Mouse (Mus musculus): Measurements from ENCODE around the gene Asgr1. TPM values are rescaled to one million over a fixed set of nuclear protein-coding genes. Genes with fewer than 3 reads are reported as not detected.
A peak's percentile ranks its signal among the peaks of the same experiment; 100 is the strongest.

Asgr1 gene
- polyA plus RNA-seq, 1 experiment, result 1.2 TPM

- TF ChIP-seq CTCF (IDR thresholded peaks at IDR 0.05; ENCODE audit: borderline replicate concordance, extremely low read depth, insufficient read depth, insufficient read length) (peak; percentile 85), POLR2A (IDR thresholded peaks at IDR 0.05; ENCODE audit: borderline replicate concordance, extremely low read depth, insufficient read depth, insufficient read length, poor library complexity, severe bottlenecking) (no peak)
- peak; percentile 87 for DNase-seq (ENCODE audit: low read depth)
Observed at GRCm38 (mm10) chr11:70074379-70075071, 20.6 kb downstream of the Asgr1 start.

- no peak for DNase-seq (ENCODE audit: low read depth)
- TF ChIP-seq CTCF (IDR thresholded peaks at IDR 0.05; ENCODE audit: borderline replicate concordance, extremely low read depth, insufficient read depth, insufficient read length) (no peak), POLR2A (IDR thresholded peaks at IDR 0.05; ENCODE audit: borderline replicate concordance, extremely low read depth, insufficient read depth, insufficient read length, poor library complexity, severe bottlenecking) (no peak)
Observed at GRCm38 (mm10) chr11:70075581-70075980, 21.7 kb downstream of the Asgr1 start.

GRCm38 (mm10) chr11:70077441-70077840 is 23.6 kb downstream of the Asgr1 start:
- no peak for DNase-seq (ENCODE audit: low read depth)
- TF ChIP-seq CTCF (IDR thresholded peaks at IDR 0.05; ENCODE audit: borderline replicate concordance, extremely low read depth, insufficient read depth, insufficient read length) (no peak), POLR2A (IDR thresholded peaks at IDR 0.05; ENCODE audit: borderline replicate concordance, extremely low read depth, insufficient read depth, insufficient read length, poor library complexity, severe bottlenecking) (no peak)

GRCm38 (mm10) chr11:70079175-70079574 is 25.3 kb downstream of the Asgr1 start:
- TF ChIP-seq POLR2A (IDR thresholded peaks at IDR 0.05; ENCODE audit: borderline replicate concordance, extremely low read depth, insufficient read depth, insufficient read length, poor library complexity, severe bottlenecking) (no peak), CTCF (IDR thresholded peaks at IDR 0.05; ENCODE audit: borderline replicate concordance, extremely low read depth, insufficient read depth, insufficient read length) (no peak)
- DNase-seq (ENCODE audit: low read depth), result no peak

- DNase-seq (ENCODE audit: low read depth), result no peak
- TF ChIP-seq CTCF (IDR thresholded peaks at IDR 0.05; ENCODE audit: borderline replicate concordance, extremely low read depth, insufficient read depth, insufficient read length) (no peak), POLR2A (IDR thresholded peaks at IDR 0.05; ENCODE audit: borderline replicate concordance, extremely low read depth, insufficient read depth, insufficient read length, poor library complexity, severe bottlenecking) (no peak)
Observed at GRCm38 (mm10) chr11:70079928-70080327, 26.0 kb downstream of the Asgr1 start.

GRCm38 (mm10) chr11:70080803-70081590 is 27.1 kb downstream of the Asgr1 start:
- DNase-seq (ENCODE audit: low read depth), result no peak
- TF ChIP-seq CTCF (IDR thresholded peaks at IDR 0.05; ENCODE audit: borderline replicate concordance, extremely low read depth, insufficient read depth, insufficient read length) (no peak), POLR2A (IDR thresholded peaks at IDR 0.05; ENCODE audit: borderline replicate concordance, extremely low read depth, insufficient read depth, insufficient read length, poor library complexity, severe bottlenecking) (no peak)

- TF ChIP-seq POLR2A (IDR thresholded peaks at IDR 0.05; ENCODE audit: borderline replicate concordance, extremely low read depth, insufficient read depth, insufficient read length, poor library complexity, severe bottlenecking), result no peak
- TF ChIP-seq CTCF (IDR thresholded peaks at IDR 0.05; ENCODE audit: borderline replicate concordance, extremely low read depth, insufficient read depth, insufficient read length), result no peak
Observed at GRCm38 (mm10) chr11:70084563-70084962, 30.7 kb downstream of the Asgr1 start.

GRCm38 (mm10) chr11:70091986-70092783 is 38.3 kb downstream of the Asgr1 start, which contains the start of gene Asgr2:
Asgr2 (plus strand) TSS chr11:70092644.
- DNase-seq (ENCODE audit: low read depth), result no peak
- no peak for TF ChIP-seq POLR2A (IDR thresholded peaks at IDR 0.05; ENCODE audit: borderline replicate concordance, extremely low read depth, insufficient read depth, insufficient read length, poor library complexity, severe bottlenecking)
- TF ChIP-seq CTCF (IDR thresholded peaks at IDR 0.05; ENCODE audit: borderline replicate concordance, extremely low read depth, insufficient read depth, insufficient read length), result no peak

More at GRCm38 (mm10) chr11:70084563-70084962, 30.7 kb downstream of the Asgr1 start:
- no peak for DNase-seq (ENCODE audit: low read depth)

- DNase-seq (ENCODE audit: low read depth), result no peak
- TF ChIP-seq CTCF (IDR thresholded peaks at IDR 0.05; ENCODE audit: borderline replicate concordance, extremely low read depth, insufficient read depth, insufficient read length) (no peak), POLR2A (IDR thresholded peaks at IDR 0.05; ENCODE audit: borderline replicate concordance, extremely low read depth, insufficient read depth, insufficient read length, poor library complexity, severe bottlenecking) (no peak)
Observed at GRCm38 (mm10) chr11:70097396-70097795, 43.5 kb downstream of the Asgr1 start.

GRCm38 (mm10) chr11:70099102-70099501 is 45.2 kb downstream of the Asgr1 start:
- no peak for DNase-seq (ENCODE audit: low read depth)
- no peak for TF ChIP-seq POLR2A (IDR thresholded peaks at IDR 0.05; ENCODE audit: borderline replicate concordance, extremely low read depth, insufficient read depth, insufficient read length, poor library complexity, severe bottlenecking)
- TF ChIP-seq CTCF (IDR thresholded peaks at IDR 0.05; ENCODE audit: borderline replicate concordance, extremely low read depth, insufficient read depth, insufficient read length), result no peak

GRCm38 (mm10) chr11:70099809-70100208 is 45.9 kb downstream of the Asgr1 start:
- no peak for DNase-seq (ENCODE audit: low read depth)

More at GRCm38 (mm10) chr11:70099809-70100208, 45.9 kb downstream of the Asgr1 start:
- TF ChIP-seq POLR2A (IDR thresholded peaks at IDR 0.05; ENCODE audit: borderline replicate concordance, extremely low read depth, insufficient read depth, insufficient read length, poor library complexity, severe bottlenecking), result no peak
- no peak for TF ChIP-seq CTCF (IDR thresholded peaks at IDR 0.05; ENCODE audit: borderline replicate concordance, extremely low read depth, insufficient read depth, insufficient read length)

All from brain, embryonic 14.5 days (tissue).